Mouse (Mus musculus) hindbrain, embryonic 14.5 days (tissue): ENCODE measurements around the gene Fbxo31. TPM values are rescaled to one million over a fixed set of nuclear protein-coding genes. Genes with fewer than 3 reads are reported as not detected.
A peak's percentile ranks its signal among the peaks of the same experiment; 100 is the strongest.

Experiments used
- ATAC-seq: fragments of 200-750 bp; cut with Nextera tagmentation; 2 replicates; pipeline ENCODE4 v1.8.0; 2017; ENCODE audit warnings: moderate number of reproducible peaks, mild to moderate bottlenecking, moderate TSS enrichment, moderate library complexity; ENCODE audit not compliant: low FRiP score
- DNase-seq: peaks from one replicate; pipeline ENCODE4 v3.0.0-alpha.2; 2015; ENCODE audit warnings: low spot score
- H3K27ac ChIP-seq: fragments of 300-500 bp; sonication (generic); 2 replicates; pipeline ENCODE4 v1.5.1; 2014; ENCODE audit warnings: mild to moderate bottlenecking, moderate library complexity
- H3K27me3 ChIP-seq: fragments of 300-500 bp; sonication (generic); 2 replicates; pipeline ENCODE4 v1.6.1; 2014; ENCODE audit warnings: mild to moderate bottlenecking, low read length, mixed read lengths; ENCODE audit not compliant: control insufficient read depth, insufficient read depth
- H3K36me3 ChIP-seq: fragments of 300-500 bp; sonication (generic); replicated peaks from 2 replicates; pipeline ENCODE4 v1.6.1; 2014; ENCODE audit not compliant: control insufficient read depth, insufficient read depth
- H3K4me1 ChIP-seq: fragments of 300-500 bp; sonication (generic); replicated peaks from 2 replicates; pipeline ENCODE4 v1.6.1; 2014; ENCODE audit warnings: antibody characterized with exemption, low read length, mixed read lengths; ENCODE audit not compliant: control insufficient read depth, insufficient read depth
- H3K4me2 ChIP-seq: fragments of 300-500 bp; sonication (generic); replicated peaks from 2 replicates; pipeline ENCODE4 v1.6.1; 2014; ENCODE audit warnings: mild to moderate bottlenecking, moderate library complexity
- H3K4me3 ChIP-seq: fragments of 300-500 bp; sonication (generic); replicated peaks from 2 replicates; pipeline ENCODE4 v1.5.1; 2014; ENCODE audit warnings: mild to moderate bottlenecking, low read length
- H3K9ac ChIP-seq: fragments of 300-500 bp; sonication (generic); 2 replicates; pipeline ENCODE4 v1.6.1; 2014
- H3K9me3 ChIP-seq: fragments of 300-500 bp; sonication (generic); 2 replicates; pipeline ENCODE4 v1.6.1; 2016; ENCODE audit warnings: low read length; ENCODE audit not compliant: control insufficient read depth
- WGBS: fragments of 180-500 bp; shearing (Covaris S2); extraction: QIAGEN DNeasy Blood & Tissue Kit; methylation state at CpG from one replicate; pipeline ENCODE4 v1.1.7; 2014; 5-methylcytosine and 5-hydroxymethylcytosine counted together
- polyA plus RNA-seq: library from polyadenylated mRNA; unstranded; fragments of >200 nt; fragmentation: Nextera tagmentation; extraction: Ambion mirVana; gene quantifications from 2 replicates; pipeline ENCODE4 v1.2.1, GENCODE M21; 2014

Gene Fbxo31
- polyA plus RNA-seq, 1 experiment from 2014 or later = 38.1 TPM

DNA sequence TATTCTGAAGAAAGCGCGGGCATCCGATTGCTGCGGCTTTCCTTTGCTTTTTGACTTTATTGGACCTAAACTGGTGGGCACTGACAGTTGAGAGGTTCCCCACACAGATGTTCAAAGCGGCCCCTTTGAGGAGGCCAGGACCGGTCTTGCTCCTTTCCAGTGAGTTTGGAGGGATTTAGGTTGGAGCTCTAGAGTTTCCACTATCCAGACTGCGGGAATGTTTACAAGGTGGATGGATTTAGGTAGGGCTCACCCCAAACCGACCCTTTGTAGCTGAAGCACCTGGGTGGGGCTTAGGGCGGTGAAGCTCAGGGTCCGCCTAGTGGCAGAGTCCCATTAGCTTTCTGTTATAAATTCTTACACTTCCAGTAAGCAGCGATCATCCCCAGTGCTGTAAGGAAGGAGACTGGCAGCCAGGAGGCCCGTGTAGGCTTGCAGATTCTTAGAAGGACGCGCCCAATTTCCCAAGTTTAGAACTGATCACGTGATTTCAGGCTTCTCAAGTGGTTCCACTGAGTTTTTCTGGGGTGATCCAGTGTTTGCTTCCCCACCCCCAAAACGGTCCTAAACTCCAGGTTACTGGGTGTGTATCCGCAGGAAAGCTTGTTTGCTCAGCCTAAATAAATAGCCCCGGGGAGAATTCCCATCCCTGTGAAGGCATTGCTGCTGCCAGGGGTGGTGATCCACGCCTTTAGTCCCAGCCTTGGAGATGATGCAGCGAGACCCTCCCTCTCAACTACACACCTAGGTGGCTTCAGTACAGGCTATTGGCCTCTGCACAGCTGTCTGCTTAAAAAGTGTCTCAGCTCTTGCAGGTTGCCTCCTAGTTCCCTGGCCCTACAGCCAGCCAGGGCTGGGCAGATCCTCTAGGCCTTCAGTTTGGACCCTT is 12.8 kb upstream of the Fbxo31 start:
- WGBS = 16% methylated on average over 20 of the region's 20 CpGs
- no peak for ATAC-seq
- H3K4me3 ChIP-seq = peak overlapping the region; percentile 92
- peaks cover 18% of the 10 kb centered on the region for H3K4me1 ChIP-seq
- peak overlapping the region; percentile 91 for H3K9ac ChIP-seq
- no peaks in the 10 kb centered on the region for H3K9me3 ChIP-seq
- peak; percentile 33 for DNase-seq
- peaks cover 28% of the 10 kb centered on the region for H3K36me3 ChIP-seq
- H3K27me3 ChIP-seq = no peaks in the 10 kb centered on the region
- peak overlapping the region; percentile 89 for H3K4me2 ChIP-seq
- H3K27ac ChIP-seq = peak overlapping the region; percentile 82

DNA sequence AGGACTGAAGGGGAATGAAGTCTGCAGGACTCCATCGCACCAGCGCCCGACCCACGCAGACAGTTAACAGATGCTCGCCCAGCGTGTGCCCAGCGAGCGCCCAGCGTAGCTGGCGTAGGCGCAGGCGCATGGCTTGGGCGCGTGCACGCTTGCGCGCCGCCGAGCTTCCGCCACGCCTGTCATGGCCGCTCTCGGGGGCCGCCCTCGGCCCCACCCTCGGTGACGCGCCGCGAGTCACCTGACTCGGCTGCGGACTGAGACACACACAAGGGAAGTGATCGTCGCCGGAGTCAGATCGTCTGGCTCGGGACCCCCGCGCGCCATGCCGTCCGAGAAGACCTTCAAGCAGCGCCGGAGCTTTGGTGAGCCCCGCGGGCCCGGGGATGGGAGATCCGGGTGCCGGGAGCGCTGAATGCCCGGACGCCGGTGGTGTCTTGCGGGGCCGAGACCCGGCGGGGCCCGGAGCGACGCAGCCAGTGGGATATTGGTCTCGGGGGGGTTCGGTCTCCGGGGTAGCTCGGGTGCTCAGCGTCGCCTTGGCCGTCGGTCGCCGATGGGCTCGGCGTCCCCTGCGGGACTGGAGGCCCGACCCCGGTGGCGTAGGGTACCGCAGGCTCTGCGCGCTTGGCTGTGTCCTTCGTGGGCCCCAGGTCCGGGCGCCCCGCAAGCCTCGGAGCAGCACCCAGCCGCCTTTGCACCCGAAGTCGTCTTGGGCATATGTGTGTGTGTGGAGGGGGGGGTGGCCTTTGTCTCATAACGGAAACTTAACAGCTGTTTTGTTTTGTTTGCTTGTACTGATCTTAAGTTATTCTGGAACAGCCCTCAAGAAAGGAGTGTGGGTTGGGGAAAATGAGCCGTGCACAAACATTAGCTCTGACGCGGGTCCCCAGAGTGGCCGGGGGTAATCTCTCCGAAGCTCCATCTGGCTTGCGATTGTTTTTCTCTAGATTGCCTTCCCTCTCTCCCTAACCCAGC is 11.9 kb upstream of the Fbxo31 start, which contains the start of gene Map1lc3b:
Gene Map1lc3b (plus strand): TSS at position 159 of the 975 bp plus-strand sequence.
- Histone ChIP-seq H3K4me1 (peaks cover 22% of the 10 kb centered on the region), H3K4me3 (peak within 1 kb of the TSS; percentile 92), H3K27ac (peak within 1 kb of the TSS; percentile 82), H3K27me3 (no peaks in the 10 kb centered on the region), H3K4me2 (peak within 1 kb of the TSS; percentile 89), H3K36me3 (peaks cover 19% of the 10 kb centered on the region), H3K9me3 (no peaks in the 10 kb centered on the region), H3K9ac (peak within 1 kb of the TSS; percentile 91)
- ATAC-seq = peak; percentile 89
- peak; percentile 99 for DNase-seq
- under 1% methylated on average over 94 of the region's 94 CpGs for WGBS

DNA sequence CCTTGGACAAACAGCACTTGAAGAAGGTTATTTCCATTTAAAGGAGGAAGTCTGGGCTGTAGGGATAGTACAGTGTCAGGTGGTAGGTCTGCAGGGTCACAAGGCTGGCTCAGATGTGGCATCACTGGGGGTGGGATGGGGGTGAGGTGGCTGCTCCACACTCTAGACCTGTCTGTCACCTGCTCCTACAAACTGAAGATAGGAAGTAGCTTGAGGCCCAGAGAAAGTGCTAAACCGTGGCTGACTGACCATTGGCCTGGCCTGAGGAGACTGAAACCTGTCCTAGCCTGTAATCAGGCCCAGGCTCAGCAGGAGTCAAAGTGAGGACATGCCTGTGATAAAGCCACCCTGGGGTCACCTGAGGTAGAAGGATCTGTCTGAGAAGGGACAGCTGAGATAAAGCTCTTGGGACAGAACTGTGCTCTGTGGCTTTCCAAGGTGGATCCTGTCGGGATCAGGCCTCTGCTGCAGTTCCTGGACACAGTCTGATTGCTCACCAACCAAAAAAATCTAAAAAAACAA is 10.7 kb upstream of the Fbxo31 start:
- Histone ChIP-seq H3K9me3 (no peaks in the 10 kb centered on the region), H3K36me3 (peaks cover 7% of the 10 kb centered on the region), H3K9ac (0 out of 2 replicates have a peak overlapping the region, but pooled peaks have one; percentile 16), H3K4me1 (peaks cover 26% of the 10 kb centered on the region), H3K27me3 (no peaks in the 10 kb centered on the region), H3K4me2 (no peak overlapping the region), H3K27ac (no peak overlapping the region), H3K4me3 (no peak overlapping the region)
- DNase-seq = no peak
- WGBS = 38% methylated on average over 2 of the region's 2 CpGs
- no peak for ATAC-seq

DNA sequence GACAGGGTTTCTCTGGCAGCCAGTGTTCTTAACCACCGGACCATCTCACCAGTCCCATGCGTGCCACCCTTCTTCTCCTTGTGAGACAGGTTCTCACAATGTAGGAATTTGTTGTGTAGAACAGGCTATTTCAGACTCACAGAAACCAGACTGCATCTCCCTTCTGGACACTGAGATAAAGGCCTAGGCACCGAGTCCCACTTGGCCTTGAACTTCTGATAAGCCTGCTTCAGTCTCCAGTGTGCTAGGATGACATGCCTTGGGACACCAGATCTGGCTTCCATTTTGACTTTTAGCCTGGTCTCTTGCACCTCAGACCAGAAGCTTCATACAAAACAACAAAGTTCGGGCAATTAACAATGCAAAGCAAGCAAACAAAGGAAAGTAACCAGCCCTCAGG is 10.1 kb upstream of the Fbxo31 start:
- Histone ChIP-seq H3K4me3 (no peak overlapping the region), H3K27me3 (no peaks in the 10 kb centered on the region), H3K4me2 (no peak overlapping the region), H3K4me1 (peaks cover 26% of the 10 kb centered on the region), H3K9ac (no peak overlapping the region), H3K27ac (no peak overlapping the region), H3K9me3 (no peaks in the 10 kb centered on the region), H3K36me3 (peaks cover 3% of the 10 kb centered on the region)
- ATAC-seq = no peak
- no peak for DNase-seq
- 85% methylated on average over 4 of the region's 4 CpGs for WGBS

DNA sequence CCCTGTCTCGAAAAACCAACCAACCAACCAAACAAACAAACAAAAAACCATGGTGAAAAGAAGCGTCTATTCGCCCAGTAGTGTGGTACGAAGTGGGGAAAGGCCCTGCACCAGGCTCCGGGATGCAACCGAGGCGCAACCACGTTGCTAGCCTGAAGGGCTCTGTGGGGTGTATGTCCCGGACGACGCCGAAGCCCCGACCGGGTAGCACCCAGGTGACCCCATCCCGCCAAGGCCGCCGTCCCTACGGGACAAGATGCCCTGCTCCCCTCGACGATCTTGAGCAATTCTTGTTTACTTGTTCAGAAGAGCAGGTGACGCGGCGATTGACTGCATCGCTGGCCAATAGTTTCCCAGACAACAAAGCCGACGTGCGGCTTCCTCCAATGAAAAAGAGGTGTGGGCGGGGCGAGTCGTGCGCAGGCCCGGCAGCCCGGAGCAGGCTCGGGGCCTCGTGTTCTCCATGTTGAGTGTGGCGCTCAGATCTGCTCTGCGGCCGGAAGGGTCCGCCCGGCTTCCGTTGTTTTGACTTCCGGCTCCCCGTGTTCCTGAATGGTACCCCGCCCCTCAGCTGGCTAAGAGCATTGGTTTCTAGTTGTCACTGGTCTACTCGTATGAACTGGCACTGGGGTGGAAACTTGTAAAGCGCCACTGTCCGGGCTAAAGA is 6.7 kb upstream of the Fbxo31 start:
- peaks cover 8% of the 10 kb centered on the region; the same call in 1 of the 2 replicates for H3K4me1 ChIP-seq
- peak; percentile 96 for ATAC-seq
- H3K4me2 ChIP-seq = peak overlapping the region; percentile 61
- DNase-seq = peak; percentile 97
- H3K9ac ChIP-seq = peak overlapping the region; percentile 63
- H3K27ac ChIP-seq = peak overlapping the region; percentile 48
- peak overlapping the region; percentile 45 for H3K4me3 ChIP-seq
- WGBS = 1% methylated on average over 47 of the region's 47 CpGs
- no peaks in the 10 kb centered on the region for H3K27me3 ChIP-seq
- no peaks in the 10 kb centered on the region for H3K36me3 ChIP-seq
- no peaks in the 10 kb centered on the region for H3K9me3 ChIP-seq

DNA sequence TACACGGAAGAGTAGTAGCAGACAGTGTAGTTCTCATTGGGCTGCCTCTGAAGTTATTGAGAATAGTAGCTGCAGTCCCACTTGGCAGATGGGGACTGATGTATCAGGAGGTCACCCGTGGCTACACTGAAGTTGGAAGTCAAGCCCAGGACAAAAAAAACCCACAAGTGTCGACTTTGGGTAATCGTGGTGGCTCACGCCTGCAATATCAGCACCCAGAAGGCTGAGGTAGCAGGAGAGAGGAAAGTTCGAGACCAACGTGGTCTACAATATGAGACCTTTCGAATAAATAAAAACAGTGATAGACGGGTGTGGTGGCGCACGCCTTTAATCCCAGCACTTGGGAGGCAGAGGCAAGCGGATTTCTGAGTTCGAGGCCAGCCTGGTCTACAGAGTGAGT is 6.1 kb upstream of the Fbxo31 start:
- DNase-seq (no peak), ATAC-seq (no peak)
- Histone ChIP-seq H3K4me1 (peaks cover 8% of the 10 kb centered on the region; the same call in 1 of the 2 replicates), H3K36me3 (no peaks in the 10 kb centered on the region), H3K27ac (0 out of 2 replicates have a peak overlapping the region, but pooled peaks have one; percentile 48), H3K27me3 (no peaks in the 10 kb centered on the region), H3K9me3 (no peaks in the 10 kb centered on the region), H3K4me3 (peak overlapping the region; percentile 45), H3K9ac (peak overlapping the region; percentile 63), H3K4me2 (peak overlapping the region; percentile 61)
- WGBS = 49% methylated on average over 13 of the region's 13 CpGs

DNA sequence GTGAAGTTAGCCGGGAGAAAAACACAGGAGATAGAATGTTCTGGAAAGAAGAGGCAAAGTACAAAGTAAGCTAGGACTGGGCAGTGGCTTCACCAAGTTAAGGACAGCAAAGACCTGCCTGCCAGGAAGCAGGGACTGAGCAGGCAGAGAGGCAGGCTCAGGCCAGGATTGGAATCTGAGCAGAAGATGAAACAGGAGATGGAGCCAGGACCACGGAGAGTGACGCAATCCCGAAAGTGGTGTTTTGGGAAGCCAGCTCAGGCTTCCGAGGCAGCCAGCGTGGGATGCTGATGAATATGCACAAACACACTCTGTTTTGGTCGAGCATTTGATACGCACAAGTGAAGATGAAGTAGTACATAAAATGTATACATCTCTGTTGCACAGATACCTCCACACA is 5.0 kb upstream of the Fbxo31 start:
- Histone ChIP-seq H3K9me3 (no peaks in the 10 kb centered on the region), H3K27me3 (no peaks in the 10 kb centered on the region), H3K4me3 (no peak overlapping the region), H3K4me1 (0 out of 2 replicates have a peak, but pooled peaks cover 8% of the 10 kb centered on the region), H3K36me3 (no peaks in the 10 kb centered on the region), H3K27ac (no peak overlapping the region), H3K4me2 (no peak overlapping the region), H3K9ac (no peak overlapping the region)
- 65% methylated on average over 8 of the region's 8 CpGs for WGBS
- DNase-seq (no peak), ATAC-seq (no peak)

DNA sequence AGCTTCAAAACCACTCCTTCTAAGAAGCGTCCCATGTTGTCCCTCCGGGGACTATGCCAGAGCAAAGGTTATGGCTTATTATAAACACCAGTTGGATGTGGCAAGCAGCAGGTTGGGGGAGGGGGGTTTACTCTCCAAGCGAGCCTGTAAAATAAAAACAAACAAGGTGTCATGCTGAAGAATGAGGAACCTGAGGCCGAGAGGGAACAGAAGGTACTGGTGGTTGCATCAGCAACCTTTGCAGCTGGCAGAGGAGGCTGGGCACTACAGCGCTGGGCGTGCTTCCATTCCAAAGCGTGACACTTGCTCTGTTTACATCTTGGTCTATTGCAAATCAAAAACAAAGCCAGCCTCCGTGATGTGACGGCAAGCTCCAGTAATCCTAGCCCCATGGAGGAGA is 1.9 kb upstream of the Fbxo31 start:
- WGBS = 39% methylated on average over 9 of the region's 9 CpGs
- no peak overlapping the region for H3K4me3 ChIP-seq
- DNase-seq = no peak

More for the DNA sequence above, 1.9 kb upstream of the Fbxo31 start:
- Histone ChIP-seq H3K4me1 (peaks cover 25% of the 10 kb centered on the region), H3K36me3 (no peaks in the 10 kb centered on the region), H3K9me3 (no peaks in the 10 kb centered on the region), H3K9ac (no peak overlapping the region), H3K4me2 (no peak overlapping the region), H3K27me3 (no peaks in the 10 kb centered on the region), H3K27ac (no peak overlapping the region)
- ATAC-seq = no peak
